Mouse (Mus musculus): ENCODE data around the gene Dgcr8.

- TF ChIP-seq CHD2 (IDR thresholded peaks at IDR 0.05; ENCODE audit: low read depth, low read length) (no peak), ZC3H11A (IDR thresholded peaks at IDR 0.05; ENCODE audit: borderline replicate concordance, low read depth, low read length) (no peak)
These were observed 60.2 kb downstream of the Dgcr8 start for GRCm38 (mm10) chr16:18228856-18229255.

Data from ES-E14 (cell line).